Mouse (Mus musculus) heart, embryonic 15.5 days (tissue): ENCODE measurements at regions not wholly inside any gene's neighbourhood (a gene's known extent, or its start where the extent isn't known, plus 50 kb on each side); places are given as distances from the start of the nearest gene placed in this dataset.

Experiments
- ATAC-seq: fragments of 200-750 bp; cut with Nextera tagmentation; replicated peaks from 2 replicates; pipeline ENCODE4 v1.8.0; 2017; ENCODE audit warnings: low read depth, moderate TSS enrichment; ENCODE audit not compliant: insufficient number of reproducible peaks, insufficient read depth, low FRiP score
- H3K27ac ChIP-seq: fragments of 300-500 bp; sonication (generic); 2 replicates; pipeline ENCODE4 v1.5.1; 2015; ENCODE audit warnings: mild to moderate bottlenecking, inconsistent platforms
- H3K27me3 ChIP-seq: fragments of 300-500 bp; sonication (generic); 2 replicates; pipeline ENCODE4 v1.6.1; 2015; ENCODE audit warnings: inconsistent platforms
- H3K36me3 ChIP-seq: fragments of 300-500 bp; sonication (generic); 2 replicates; pipeline ENCODE4 v1.6.1; 2015; ENCODE audit warnings: mild to moderate bottlenecking, inconsistent platforms
- H3K4me1 ChIP-seq: fragments of 300-500 bp; sonication (generic); replicated peaks from 2 replicates; pipeline ENCODE4 v1.6.1; 2015; ENCODE audit warnings: inconsistent platforms
- H3K4me2 ChIP-seq: fragments of 300-500 bp; sonication (generic); 2 replicates; pipeline ENCODE4 v1.6.1; 2015; ENCODE audit warnings: inconsistent platforms, mild to moderate bottlenecking, moderate library complexity
- H3K4me3 ChIP-seq: fragments of 300-500 bp; sonication (generic); 2 replicates; pipeline ENCODE4 v1.5.1; 2015; ENCODE audit warnings: mild to moderate bottlenecking, inconsistent platforms
- H3K9ac ChIP-seq: fragments of 300-500 bp; sonication (generic); 2 replicates; pipeline ENCODE4 v1.6.1; 2015; ENCODE audit warnings: mild to moderate bottlenecking, inconsistent platforms
- H3K9me3 ChIP-seq: fragments of 300-500 bp; sonication (generic); replicated peaks from 2 replicates; pipeline ENCODE4 v1.6.1; 2016; ENCODE audit warnings: inconsistent platforms
- WGBS: fragments of 180-500 bp; shearing (Covaris S2); methylation state at CpG from one replicate; pipeline ENCODE4 v1.1.7; 2015; ENCODE audit warnings: mixed read lengths; 5-methylcytosine and 5-hydroxymethylcytosine counted together

GRCm38 (mm10) chr5:146661751-146662150 lies 76.7 kb upstream of the Gpr12 start:
- H3K27ac ChIP-seq = no peak overlapping the region
- H3K4me3 ChIP-seq = no peak overlapping the region
- no peaks in the 10 kb centered on the region for H3K9me3 ChIP-seq
- no peaks in the 10 kb centered on the region for H3K27me3 ChIP-seq
- no peaks in the 10 kb centered on the region for H3K4me1 ChIP-seq
- 71% methylated on average over 8 of the region's 8 CpGs for WGBS
- ATAC-seq = no peak
- H3K4me2 ChIP-seq = no peak overlapping the region
- no peaks in the 10 kb centered on the region for H3K36me3 ChIP-seq
- no peak overlapping the region for H3K9ac ChIP-seq

- Histone ChIP-seq H3K36me3 (no peaks in the 10 kb centered on the region), H3K27me3 (no peaks in the 10 kb centered on the region), H3K4me2 (no peak overlapping the region), H3K9me3 (no peaks in the 10 kb centered on the region), H3K27ac (no peak overlapping the region), H3K9ac (no peak overlapping the region), H3K4me1 (no peaks in the 10 kb centered on the region), H3K4me3 (no peak overlapping the region)
- WGBS = 73% methylated on average over 2 of the region's 2 CpGs
- ATAC-seq = no peak
These were observed 72.2 kb upstream of the Gpr12 start for GRCm38 (mm10) chr5:146657228-146657627.

GRCm38 (mm10) chr5:146655394-146655793 lies 70.4 kb upstream of the Gpr12 start:
- 58% methylated on average over 7 of the region's 7 CpGs for WGBS
- H3K36me3 ChIP-seq = no peaks in the 10 kb centered on the region
- H3K4me3 ChIP-seq = no peak overlapping the region
- H3K4me2 ChIP-seq = no peak overlapping the region
- H3K27me3 ChIP-seq = no peaks in the 10 kb centered on the region
- ATAC-seq = no peak
- H3K9me3 ChIP-seq = no peaks in the 10 kb centered on the region
- no peak overlapping the region for H3K9ac ChIP-seq
- H3K4me1 ChIP-seq = no peaks in the 10 kb centered on the region
- H3K27ac ChIP-seq = no peak overlapping the region

- Histone ChIP-seq H3K27me3 (no peaks in the 10 kb centered on the region; the same call in 1 of the 2 replicates), H3K4me1 (no peaks in the 10 kb centered on the region), H3K36me3 (no peaks in the 10 kb centered on the region), H3K4me2 (no peak overlapping the region), H3K27ac (no peak overlapping the region), H3K4me3 (no peak overlapping the region), H3K9me3 (no peaks in the 10 kb centered on the region), H3K9ac (no peak overlapping the region)
- WGBS = 76% methylated on average over 19 of the region's 19 CpGs
- ATAC-seq = no peak
These were observed 68.8 kb upstream of the Gpr12 start for GRCm38 (mm10) chr5:146653686-146654450.

- no peak for ATAC-seq
- 56% methylated on average over 5 of the region's 5 CpGs for WGBS
These were observed 67.8 kb upstream of the Gpr12 start for GRCm38 (mm10) chr5:146652874-146653273.

GRCm38 (mm10) chr5:146648519-146649060 lies 63.6 kb upstream of the Gpr12 start:
- Histone ChIP-seq H3K4me2 (no peak overlapping the region), H3K9ac (no peak overlapping the region), H3K27me3 (no peaks in the 10 kb centered on the region; the same call in 1 of the 2 replicates), H3K4me3 (no peak overlapping the region), H3K27ac (no peak overlapping the region), H3K9me3 (no peaks in the 10 kb centered on the region), H3K36me3 (no peaks in the 10 kb centered on the region), H3K4me1 (no peaks in the 10 kb centered on the region)
- no peak for ATAC-seq
- WGBS = 71% methylated on average over 4 of the region's 4 CpGs

More at GRCm38 (mm10) chr5:146652874-146653273, 67.8 kb upstream of the Gpr12 start:
- Histone ChIP-seq H3K27ac (no peak overlapping the region), H3K4me1 (no peaks in the 10 kb centered on the region), H3K4me3 (no peak overlapping the region), H3K9me3 (no peaks in the 10 kb centered on the region), H3K9ac (no peak overlapping the region), H3K27me3 (no peaks in the 10 kb centered on the region; the same call in 1 of the 2 replicates), H3K4me2 (no peak overlapping the region), H3K36me3 (no peaks in the 10 kb centered on the region)

- no peaks in the 10 kb centered on the region for H3K4me1 ChIP-seq
- ATAC-seq = no peak
- no peaks in the 10 kb centered on the region for H3K9me3 ChIP-seq
- 57% methylated on average over 11 of the region's 11 CpGs for WGBS
- no peaks in the 10 kb centered on the region; the same call in 1 of the 2 replicates for H3K27me3 ChIP-seq
- no peak overlapping the region for H3K27ac ChIP-seq
- H3K4me2 ChIP-seq = no peak overlapping the region
- no peak overlapping the region for H3K9ac ChIP-seq
- no peak overlapping the region for H3K4me3 ChIP-seq
- no peaks in the 10 kb centered on the region for H3K36me3 ChIP-seq
These were observed 62.8 kb upstream of the Gpr12 start for GRCm38 (mm10) chr5:146647628-146648380.

GRCm38 (mm10) chr5:146644499-146644898 lies 59.5 kb upstream of the Gpr12 start:
- no peak overlapping the region for H3K9ac ChIP-seq
- no peaks in the 10 kb centered on the region; the same call in 1 of the 2 replicates for H3K27me3 ChIP-seq
- H3K36me3 ChIP-seq = no peaks in the 10 kb centered on the region
- 8% methylated on average over 4 of the region's 4 CpGs for WGBS
- no peak overlapping the region for H3K4me3 ChIP-seq
- no peaks in the 10 kb centered on the region for H3K4me1 ChIP-seq
- no peak for ATAC-seq
- H3K4me2 ChIP-seq = no peak overlapping the region
- no peak overlapping the region for H3K27ac ChIP-seq
- no peaks in the 10 kb centered on the region for H3K9me3 ChIP-seq

- Histone ChIP-seq H3K27ac (no peak overlapping the region), H3K9me3 (no peaks in the 10 kb centered on the region), H3K4me2 (no peak overlapping the region), H3K27me3 (no peaks in the 10 kb centered on the region), H3K4me1 (no peaks in the 10 kb centered on the region), H3K9ac (no peak overlapping the region), H3K36me3 (no peaks in the 10 kb centered on the region), H3K4me3 (no peak overlapping the region)
- ATAC-seq = no peak
- WGBS = 71% methylated on average over 6 of the region's 6 CpGs
These were observed 56.9 kb upstream of the Gpr12 start for GRCm38 (mm10) chr5:146641931-146642330.

- Histone ChIP-seq H3K36me3 (no peaks in the 10 kb centered on the region), H3K4me2 (no peak overlapping the region), H3K27ac (no peak overlapping the region), H3K4me1 (no peaks in the 10 kb centered on the region), H3K27me3 (no peaks in the 10 kb centered on the region), H3K4me3 (no peak overlapping the region), H3K9me3 (no peaks in the 10 kb centered on the region), H3K9ac (no peak overlapping the region)
- WGBS = 51% methylated on average over 6 of the region's 6 CpGs
- ATAC-seq = no peak
These were observed 51.8 kb upstream of the Gpr12 start for GRCm38 (mm10) chr5:146636859-146637258.
